Mouse (Mus musculus) erythroid progenitor cell, adult 5-6 weeks (primary cell): ENCODE data around the gene Chchd1. TPM values are rescaled to one million over a fixed set of nuclear protein-coding genes. Genes with fewer than 3 reads are reported as not detected.

Experiments used
- ATAC-seq: replicated peaks from 2 replicates; pipeline ENCODE4 v1.8.0; 2016; ENCODE audit warnings: moderate number of reproducible peaks, mild to moderate bottlenecking, moderate TSS enrichment, inconsistent platforms; ENCODE audit not compliant: poor library complexity, low FRiP score, severe bottlenecking
- total RNA-seq, 2 experiments: library from RNA; stranded (forward) in 1 of 2; stranded (reverse) in 1 of 2; fragments of 150-400 nt in 1 of 2; fragments of 186-747, 209-891 nt in 1 of 2; gene quantifications; 2 replicates each; pipeline versions ENCODE4 v1.2.3 to v1.2.4; 2015 to 2017; ENCODE audit warnings: low replicate concordance in 2 of 2

Chchd1 gene
- total RNA-seq (2015; ENCODE audit: low replicate concordance): 61.6 and 64.1 TPM in 2 replicates
- 14.1 and 65.5 TPM in 2 replicates for total RNA-seq (2017; ENCODE audit: low replicate concordance)

- peak; percentile 86 for ATAC-seq
Observed at GRCm38 (mm10) chr14:20702741-20703381, at the start of gene Chchd1. Gene Chchd1, plus strand, starts transcription at chr14:20703006.

DNA sequence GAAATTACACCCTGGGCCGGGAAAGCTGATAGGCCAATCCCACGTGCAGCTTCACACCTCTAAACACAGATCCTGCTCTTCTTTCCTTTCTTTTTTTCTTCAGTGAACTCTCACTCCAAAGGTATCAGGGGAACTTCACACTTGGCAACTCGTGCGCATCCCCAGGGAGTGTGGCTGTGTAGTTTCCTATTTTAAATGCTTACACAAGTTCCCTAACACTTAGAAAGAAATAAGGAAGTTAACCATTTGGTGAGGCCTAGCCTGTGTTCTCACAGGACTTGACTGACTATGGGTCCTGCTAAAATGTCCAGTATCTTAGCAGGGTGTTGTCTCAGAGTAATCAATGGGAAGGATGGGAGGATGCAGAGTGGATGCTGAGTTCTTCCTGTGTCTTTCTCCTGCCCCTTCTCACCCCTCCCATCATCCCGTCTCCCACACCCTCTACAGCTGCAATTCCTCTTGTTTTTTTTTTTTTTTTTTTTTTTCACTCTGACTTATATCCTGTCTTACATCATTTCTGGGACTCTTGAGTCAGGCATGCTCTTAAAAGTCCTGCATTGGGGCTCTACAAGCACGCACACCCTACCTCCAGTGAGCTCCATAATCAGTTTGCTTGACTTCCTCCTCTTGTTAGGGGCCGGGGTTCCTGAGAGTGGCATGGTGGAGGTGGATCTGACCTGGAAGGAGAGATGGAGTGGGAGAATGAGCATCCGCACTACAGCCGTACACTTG is 48.0 kb upstream of the Chchd1 start:
- ATAC-seq: no peak

DNA sequence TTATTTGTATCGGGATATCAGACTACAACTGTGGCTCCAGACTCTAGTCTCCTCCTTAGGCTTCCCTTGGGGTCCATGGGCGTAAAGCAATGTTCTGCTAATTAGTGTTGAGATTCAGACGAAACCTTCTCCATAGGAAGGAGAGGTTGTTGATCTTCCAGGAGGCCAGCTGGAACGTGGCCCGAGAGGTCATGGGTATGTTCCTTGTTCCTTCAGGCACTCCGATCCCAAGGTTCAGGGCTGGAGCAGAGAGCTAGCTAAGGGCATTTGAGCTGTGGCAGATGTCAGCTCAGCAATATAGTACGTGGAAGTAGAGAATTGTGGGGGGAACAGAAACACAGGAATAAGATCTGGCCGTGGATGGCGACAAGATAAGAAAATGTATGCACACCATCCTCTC is 47.1 kb upstream of the Chchd1 start:
- ATAC-seq: no peak

GRCm38 (mm10) chr14:20656361-20656760 is 46.4 kb upstream of the Chchd1 start, which contains the start of gene Myoz1:
Gene Myoz1, minus strand, starts transcription at chr14:20656540.
- ATAC-seq: no peak

GRCm38 (mm10) chr14:20658326-20658725 is 44.5 kb upstream of the Chchd1 start:
- ATAC-seq: peak; percentile 53; the same call in 1 of the 2 replicates

DNA sequence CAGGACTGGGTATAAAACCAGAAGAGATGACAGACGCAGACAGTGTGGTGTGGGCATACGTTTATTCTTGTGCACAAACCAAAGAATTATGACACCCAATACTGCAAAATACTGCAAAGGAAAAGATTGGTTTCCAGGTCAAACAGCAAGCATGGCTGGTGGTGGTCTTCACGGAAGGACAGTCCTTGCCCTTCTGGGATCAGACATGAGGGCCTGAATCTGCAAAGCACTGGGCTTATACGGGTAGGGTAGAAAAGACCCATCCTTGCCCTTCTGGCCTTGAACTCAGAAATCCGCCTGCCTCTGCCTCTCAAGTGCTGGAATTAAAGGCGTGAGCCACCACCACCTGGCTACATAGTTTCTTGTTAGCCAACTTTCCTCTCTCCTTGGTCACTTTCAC is 43.9 kb upstream of the Chchd1 start:
- ATAC-seq: no peak

- ATAC-seq: no peak
Observed at GRCm38 (mm10) chr14:20659687-20660086, 43.1 kb upstream of the Chchd1 start.

DNA sequence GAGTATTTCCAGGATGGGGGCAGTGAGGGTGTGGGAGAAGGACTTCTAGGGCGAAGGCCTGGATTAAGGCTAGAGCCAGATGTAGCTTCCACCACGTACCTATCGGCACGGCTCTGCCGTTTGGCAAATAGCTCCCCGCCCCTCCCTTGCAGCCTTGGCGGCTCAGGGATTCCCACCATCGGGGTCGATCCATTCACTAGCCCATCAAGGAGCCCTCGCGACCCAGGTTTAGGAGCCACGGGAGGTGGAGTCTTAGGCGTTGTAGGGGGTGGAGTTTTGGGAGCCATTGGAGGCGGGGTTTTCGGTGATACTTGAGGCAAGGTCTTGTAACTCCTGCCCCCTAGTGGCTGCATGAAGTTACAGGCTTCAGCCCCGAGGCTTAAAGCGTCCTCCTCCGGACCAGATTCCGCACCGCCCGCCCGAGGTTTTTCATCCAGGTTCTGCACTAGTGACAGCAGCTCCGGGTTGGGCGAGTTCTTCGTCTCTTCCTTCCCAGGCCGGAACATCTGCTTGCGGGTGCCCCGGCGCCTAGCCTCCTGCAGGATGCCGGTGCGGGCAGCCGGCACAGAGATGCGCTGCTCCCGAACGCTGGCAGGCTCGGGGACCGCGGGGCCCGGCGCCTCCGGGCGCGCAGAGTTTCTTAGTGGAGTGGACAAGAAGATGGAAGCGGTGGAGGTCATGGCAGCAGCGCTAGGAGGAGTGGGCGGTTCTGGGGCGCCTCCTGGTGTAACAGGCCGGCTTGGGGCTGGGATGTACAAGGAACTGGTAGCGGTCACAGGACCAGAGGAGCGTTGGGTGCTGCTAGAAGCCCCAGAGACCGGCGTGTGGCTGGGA is 41.8 kb upstream of the Chchd1 start:
- peak; percentile 90 for ATAC-seq

DNA sequence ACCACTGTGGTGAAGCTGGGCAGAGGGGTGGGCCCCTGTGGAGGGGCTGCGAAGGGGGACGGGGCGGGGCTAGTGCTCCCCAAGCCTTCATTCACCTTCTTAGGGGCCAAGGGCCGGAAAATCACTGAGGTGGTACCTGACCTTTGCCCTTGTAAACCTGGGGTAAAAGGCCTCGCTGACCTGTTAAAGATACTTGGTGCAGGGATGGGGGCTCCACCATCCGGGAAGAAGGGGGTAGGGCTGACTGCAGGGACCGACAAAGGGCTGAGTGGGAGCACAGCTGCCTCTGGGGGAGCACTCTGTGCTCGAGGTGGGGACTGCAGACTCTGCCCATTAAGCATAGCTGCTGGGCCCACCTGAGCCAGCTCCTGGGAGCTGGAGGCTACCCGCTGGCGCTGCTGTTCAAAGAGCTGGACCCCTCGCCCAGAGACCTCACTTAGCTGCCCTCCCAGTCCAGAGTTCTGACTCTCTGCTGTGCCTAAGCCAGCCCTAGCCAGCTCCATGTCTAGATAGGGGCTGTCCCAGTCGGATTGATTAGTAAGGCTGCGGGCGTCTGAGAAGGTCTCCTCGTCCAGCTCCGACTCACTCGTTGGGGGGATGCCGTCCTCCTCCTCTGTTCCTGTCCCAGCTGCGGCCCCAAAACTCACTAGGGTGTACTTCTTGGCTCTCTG is 41.0 kb upstream of the Chchd1 start:
- ATAC-seq: no peak

- ATAC-seq: no peak
Observed at GRCm38 (mm10) chr14:20662740-20663139, 40.1 kb upstream of the Chchd1 start.

GRCm38 (mm10) chr14:20663601-20664000 is 39.2 kb upstream of the Chchd1 start:
- ATAC-seq: no peak

DNA sequence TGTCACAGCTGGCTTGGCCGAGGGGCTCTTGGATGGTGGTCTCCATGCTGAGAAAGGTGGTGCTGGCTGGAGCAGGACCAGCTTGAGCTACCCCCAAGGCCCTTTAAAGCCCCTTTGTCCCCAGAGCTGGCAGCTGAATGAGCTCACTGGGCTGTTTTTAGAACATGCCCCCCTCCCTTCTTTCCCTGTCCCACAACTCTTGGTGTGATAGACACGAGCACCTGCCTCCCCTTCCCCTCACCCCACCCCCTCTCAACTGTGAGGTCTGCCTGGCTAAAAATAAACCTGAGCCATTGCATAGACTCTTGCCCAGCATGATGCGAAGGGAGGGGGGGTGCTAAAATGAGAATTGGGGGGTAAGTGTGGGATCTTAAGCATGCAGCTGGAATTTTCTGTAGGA is 38.4 kb upstream of the Chchd1 start:
- no peak for ATAC-seq

- no peak for ATAC-seq
Observed at GRCm38 (mm10) chr14:20667469-20667868, 35.3 kb upstream of the Chchd1 start.

DNA sequence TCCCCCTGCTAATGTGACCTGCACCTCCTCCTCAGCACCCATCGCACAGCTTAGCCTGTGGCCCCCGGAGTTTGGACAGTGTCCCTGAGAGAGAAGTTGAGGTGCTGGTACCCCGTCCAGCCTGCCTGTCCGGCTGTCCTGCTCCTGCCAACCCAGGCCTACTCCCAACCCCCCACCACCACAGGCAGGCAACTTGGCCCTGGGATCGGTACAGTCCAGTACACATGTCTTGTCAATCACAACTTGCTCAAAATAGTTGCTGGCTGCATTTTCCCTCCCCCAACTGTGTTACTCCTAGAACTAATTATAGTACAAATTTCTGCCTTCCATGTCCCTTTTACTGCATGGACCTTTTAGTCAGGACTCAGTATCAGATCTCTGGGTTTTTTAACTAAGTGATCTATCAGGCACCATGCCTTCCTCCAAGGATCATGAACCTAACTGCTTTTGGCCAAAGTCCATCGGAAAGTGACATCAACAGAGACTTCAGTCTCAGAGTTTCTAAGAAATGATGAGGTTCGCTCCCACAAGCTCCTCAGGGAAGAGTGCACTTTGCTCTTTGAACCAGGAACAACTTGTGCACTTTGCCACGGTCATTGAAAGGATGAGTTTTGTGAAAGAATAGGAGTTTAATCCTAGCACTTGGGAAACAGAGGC is 34.5 kb upstream of the Chchd1 start, which contains the start of gene Synpo2l:
Gene Synpo2l, minus strand, starts transcription at position 201 of the 657 bp plus-strand sequence.
- ATAC-seq: no peak

DNA sequence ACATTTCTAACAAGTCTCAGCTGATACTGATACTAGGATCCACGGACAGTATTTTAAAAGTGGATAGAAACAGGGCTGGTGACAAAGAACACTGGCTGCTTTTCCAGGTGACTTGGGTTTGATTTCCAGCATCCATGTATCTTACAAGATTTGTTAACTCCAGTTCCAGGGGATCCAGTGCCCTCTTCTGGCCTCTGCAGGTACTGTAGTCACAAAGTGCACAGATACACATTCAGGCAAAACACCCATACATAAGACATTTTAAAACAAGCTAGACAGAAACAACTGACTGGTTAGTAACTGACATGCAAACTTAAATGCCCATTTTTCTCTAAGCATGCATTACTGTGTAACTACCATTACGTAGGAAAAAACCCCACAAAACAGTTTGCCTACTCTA is 29.8 kb upstream of the Chchd1 start:
- no peak for ATAC-seq

GRCm38 (mm10) chr14:20673735-20674063 is 29.1 kb upstream of the Chchd1 start:
- ATAC-seq: peak; percentile 59

DNA sequence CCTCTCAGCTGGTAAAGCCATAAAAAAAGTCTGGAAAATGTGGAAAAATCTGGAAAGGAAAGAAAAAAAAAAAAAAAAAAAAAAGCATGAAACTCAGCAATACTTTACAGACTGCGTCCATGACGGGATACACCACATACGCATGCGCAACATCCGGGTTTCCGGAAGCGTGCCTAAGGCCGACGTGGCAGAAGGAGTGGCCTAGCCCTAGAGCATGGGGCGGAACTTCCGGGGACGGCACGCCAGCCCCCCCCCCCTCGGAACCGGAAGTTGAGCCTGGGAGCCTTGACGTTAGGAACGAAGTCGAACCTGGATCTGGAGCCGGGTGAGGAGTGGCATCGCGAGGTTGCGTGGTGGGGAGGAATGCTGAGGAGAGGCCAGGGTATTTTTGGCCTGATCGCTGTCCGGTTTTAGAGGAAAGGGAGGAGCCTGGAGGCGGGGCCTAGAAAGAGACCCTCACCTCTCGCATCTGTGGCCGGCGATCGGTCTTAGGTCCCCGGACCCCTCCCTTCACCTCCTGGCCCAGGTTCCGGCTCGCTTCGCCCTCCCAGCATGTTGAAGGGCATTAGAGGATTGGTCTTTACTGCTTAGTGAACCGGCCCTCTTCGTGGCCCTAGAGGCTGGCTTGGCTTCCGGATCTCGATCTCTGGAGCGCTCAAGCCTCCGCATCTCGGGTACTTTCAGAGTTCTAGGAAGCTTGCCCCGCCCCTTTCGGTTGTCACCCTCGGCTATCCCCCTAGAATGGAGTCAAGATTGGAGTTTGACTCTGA is 28.6 kb upstream of the Chchd1 start, which contains the start of gene Sec24c:
Gene Sec24c, plus strand, starts transcription at position 245 of the 770 bp plus-strand sequence.
- ATAC-seq: peak; percentile 98

DNA sequence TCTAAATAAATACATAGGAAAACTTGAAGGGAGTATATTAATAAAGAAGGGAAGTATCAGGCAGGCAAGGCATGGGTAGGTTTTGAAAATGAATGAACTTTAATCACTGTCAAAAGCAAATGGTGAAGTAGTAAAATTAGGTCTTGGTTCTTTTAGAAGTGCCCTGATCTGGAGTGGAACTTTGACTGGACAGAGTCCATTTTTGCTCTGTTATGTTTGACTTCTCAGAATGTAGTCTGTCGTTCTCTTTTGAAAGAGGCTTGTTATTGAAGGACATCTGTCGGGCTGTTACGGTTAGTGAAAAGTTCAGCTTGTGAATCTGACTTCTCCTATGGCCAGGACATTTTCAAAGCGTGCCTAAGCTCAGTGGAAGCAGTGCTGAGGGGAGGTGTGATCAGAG is 24.9 kb upstream of the Chchd1 start:
- ATAC-seq: no peak

DNA sequence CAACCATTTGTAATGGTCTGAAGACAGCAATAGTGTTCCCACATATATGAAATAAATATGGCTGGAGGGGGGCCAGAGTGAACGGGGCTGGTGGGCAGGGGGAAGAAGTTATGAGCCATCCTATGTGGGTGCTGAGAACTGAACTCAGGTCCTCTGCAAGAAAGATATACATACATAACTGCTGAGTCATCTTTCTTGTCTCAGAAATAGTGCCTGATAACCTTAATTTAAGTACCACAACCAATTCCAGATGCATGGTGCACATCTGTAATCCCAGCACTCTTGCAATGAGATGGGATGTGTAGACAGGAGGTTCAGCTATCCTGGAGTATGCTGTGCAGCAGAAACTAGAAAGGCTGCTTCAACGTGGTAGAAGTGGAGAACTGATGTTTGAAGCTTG is 21.1 kb upstream of the Chchd1 start:
- no peak for ATAC-seq
